Mouse (Mus musculus) cerebellum, adult 2 months (tissue): Measurements from ENCODE around the gene Ccdc170.

Experiments
- CTCF ChIP-seq: fragments of 200-500 bp; IDR thresholded peaks from 2 replicates; pipeline ENCODE4 v1.5.1; 2011; ENCODE audit warnings: low read depth, mild to moderate bottlenecking, control low read depth, low read length, moderate library complexity, borderline replicate concordance; ENCODE audit not compliant: insufficient read depth
- POLR2A ChIP-seq: fragments of 200-500 bp; IDR thresholded peaks from 2 replicates; pipeline ENCODE4 v1.6.1; 2011; ENCODE audit warnings: low read length, control low read depth, borderline replicate concordance; ENCODE audit not compliant: insufficient read depth

- TF ChIP-seq POLR2A (no peak), CTCF (no peak)
Observed at GRCm38 (mm10) chr10:4520394-4521102, 38.2 kb downstream of the Ccdc170 start.
